Mouse (Mus musculus): ENCODE measurements around the gene Gm15056.

The Gm15056 gene

DNA sequence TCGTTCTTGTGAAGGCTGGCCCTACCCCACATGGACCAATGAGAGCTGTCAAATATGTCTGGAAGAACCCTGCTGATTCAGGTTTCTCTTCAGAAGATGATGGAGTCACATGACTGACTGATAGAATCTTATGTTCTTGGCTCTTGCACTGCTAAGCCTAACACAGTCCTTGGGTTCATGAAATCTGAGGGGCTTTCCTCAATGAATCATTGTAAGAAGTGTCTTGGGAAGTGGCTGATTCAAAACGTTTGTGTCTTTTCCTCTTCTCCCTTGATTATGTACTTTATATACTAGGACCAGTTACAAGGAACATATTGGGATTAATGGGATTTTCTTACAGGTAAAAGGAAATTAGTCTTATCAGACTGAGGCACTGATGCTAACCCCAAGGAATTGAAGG lies at the start of gene Gm15056:
TSS of gene Gm15056 (minus strand) at position 101 of the 400 bp plus-strand sequence.
- no peak for DNase-seq (ENCODE audit: low spot score in 2 of 2)

DNA sequence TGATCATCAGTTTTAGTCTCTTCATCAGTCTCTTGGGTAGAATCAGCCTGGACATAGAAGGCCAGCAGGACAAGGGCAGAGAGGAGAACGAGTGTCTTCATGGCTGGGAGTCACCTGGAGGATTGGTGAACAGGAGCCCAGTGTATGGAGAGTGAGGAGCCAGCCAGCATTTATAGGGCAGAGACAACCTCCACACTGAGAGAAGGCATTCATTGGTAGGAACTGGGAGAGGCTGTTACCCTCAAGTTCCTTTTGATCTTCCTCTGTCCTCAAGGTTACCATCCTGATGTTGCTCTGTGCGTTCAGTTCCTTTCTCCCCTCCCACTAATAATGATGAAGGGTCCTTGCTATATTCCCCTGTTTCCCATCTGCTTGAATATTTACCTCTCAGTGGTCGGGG lies 42.2 kb upstream of the Gm15056 start, which contains the start of gene AY761185:
TSS of gene AY761185 (minus strand) at position 101 of the 400 bp plus-strand sequence.
- no peak for DNase-seq (ENCODE audit: low spot score in 2 of 2)

DNA sequence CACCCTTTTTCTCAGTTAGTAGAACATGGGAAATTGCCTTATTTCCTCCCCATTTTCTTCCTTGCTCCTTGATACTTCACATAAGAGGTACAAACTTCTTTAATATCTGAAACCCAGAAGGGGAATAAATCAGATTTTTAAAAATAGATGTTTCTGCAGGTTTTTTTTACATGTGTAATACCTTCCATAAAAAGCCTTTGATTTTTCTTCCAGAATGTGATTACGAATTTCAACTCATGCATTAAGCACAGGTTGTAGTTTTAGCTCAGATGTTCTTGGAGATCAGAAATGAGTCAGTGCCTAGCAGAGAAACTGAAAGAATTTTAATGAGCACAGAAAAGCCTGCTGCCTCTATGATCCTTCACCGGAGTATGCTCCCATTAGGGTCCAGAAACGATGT lies 19.5 kb upstream of the Gm15056 start, which contains the start of gene Gm6040:
TSS of gene Gm6040 (minus strand) at position 101 of the 400 bp plus-strand sequence.
- no peak for DNase-seq (ENCODE audit: low spot score in 2 of 2)

DNA sequence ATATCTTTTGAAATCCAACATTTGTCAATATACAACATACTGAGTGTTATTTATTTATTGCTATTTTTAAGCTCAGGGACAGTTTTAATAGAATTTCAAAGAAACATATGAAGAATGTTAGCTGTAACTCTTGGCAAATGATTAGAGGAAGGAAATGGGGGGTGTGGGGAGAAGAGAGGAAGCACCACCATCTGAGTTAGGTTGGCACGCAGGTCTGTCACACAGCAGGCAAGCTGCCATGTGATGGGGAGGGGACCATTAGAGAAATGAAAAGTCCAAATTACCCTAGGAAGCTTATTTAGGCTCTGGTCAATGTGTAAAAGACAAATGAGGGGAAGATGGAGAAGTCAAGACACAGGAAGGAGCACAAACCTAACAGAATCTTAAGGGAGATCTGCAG lies 9.9 kb upstream of the Gm15056 start:
- no peak for DNase-seq (ENCODE audit: low spot score in 2 of 2)

DNA sequence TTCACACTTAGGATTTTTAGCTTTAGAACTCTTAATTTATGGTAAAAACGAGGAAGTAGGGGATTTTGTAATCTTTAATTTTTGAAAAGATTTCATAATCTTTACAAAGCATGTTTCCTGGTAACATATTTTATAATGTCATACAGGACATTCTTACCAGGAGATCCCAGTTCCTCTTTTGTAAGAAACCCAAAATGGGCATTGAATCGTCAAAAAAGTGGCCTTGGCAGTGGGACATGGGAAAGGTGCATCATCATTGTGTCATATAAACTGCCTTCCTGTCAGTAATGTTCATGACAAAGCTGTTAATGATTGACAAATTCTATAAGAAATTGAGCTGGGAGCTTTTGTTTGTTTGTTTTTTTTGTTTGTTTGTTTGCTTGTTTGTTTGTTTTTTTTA lies 5.8 kb upstream of the Gm15056 start:
- DNase-seq (ENCODE audit: low spot score in 2 of 2) = no peak

DNA sequence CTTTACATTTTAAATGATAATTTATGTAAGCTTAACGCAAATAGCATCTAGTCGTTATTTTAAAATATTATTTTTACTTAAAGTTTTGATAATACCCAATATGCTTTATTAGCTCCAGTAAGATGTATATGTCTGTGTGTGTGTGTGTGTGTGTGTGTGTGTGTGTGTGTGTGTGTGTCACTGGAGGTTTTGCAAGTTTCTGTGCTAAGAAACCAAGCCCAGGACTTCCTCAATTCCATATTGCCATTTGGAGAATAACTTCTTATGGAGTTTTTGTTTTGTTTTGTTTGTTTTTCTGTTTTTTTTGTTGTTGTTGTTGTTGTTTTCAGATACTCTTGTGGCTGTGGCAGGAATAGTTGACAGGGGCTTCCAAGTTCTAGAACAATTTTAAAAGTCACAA lies 4.7 kb upstream of the Gm15056 start:
- DNase-seq (ENCODE audit: low spot score in 2 of 2) = no peak

DNA sequence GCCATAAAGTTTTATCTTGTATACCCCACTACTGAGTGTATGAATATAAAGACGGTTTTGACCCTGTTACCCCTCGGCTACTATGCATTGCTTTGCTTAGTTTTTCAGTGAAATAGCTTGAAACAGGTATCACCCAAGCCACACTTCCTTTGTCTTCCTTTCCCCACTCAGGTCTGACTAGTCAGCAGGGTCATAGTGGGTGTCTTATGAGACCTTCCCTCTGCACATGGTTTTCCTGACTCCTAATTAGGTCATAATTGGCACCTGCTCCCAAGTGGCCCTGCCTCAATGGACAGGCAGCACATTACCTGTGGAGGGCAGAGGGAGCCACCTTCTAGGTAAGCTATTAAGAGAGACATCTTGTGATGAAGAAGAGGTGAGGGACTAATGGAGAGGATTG lies 10.1 kb downstream of the Gm15056 start, which contains the start of gene Defb33:
TSS of gene Defb33 (plus strand) at position 301 of the 400 bp plus-strand sequence.
- DNase-seq (ENCODE audit: low spot score in 2 of 2) = no peak

DNA sequence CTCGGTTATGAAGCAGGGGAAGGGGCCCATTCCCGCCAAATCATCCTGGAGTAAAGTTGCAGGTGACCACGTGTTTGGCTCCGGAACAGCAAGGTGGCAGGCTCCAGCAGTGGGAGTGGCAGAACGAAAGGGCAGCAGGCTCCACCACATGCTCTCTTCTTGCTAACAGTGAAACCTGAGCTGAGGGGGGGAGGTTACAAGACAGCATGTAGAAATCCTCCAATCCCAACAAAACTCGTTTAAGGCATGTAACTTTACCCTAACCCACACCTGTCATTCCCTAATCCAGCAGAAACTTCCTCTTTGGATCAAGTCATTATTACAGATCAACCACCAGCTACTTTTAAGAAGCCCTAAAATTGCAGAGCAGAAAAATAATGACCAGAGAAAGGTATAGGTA lies 27.8 kb downstream of the Gm15056 start:
- no peak for DNase-seq (ENCODE audit: low spot score in 2 of 2)

All from frontal cortex, postnatal 14 days (tissue).